Mouse (Mus musculus): ENCODE data around the gene Gm3233.
"Not testable (repeated sequence)": the region's sequence is repeated elsewhere in the genome, so short reads cannot be mapped to it uniquely, and the experiment has no call there.

Gene Gm3233

GRCm38 (mm10) chr10:77728280-77728679, 31.2 kb downstream of the Gm3233 start:
- DNase-seq (ENCODE audit: low spot score), result no peak

GRCm38 (mm10) chr10:77726186-77726585, 33.3 kb downstream of the Gm3233 start, which contains the start of gene Gm10100:
TSS of gene Gm10100 (plus strand) at chr10:77726486.
- no peak for DNase-seq (ENCODE audit: low spot score)

GRCm38 (mm10) chr10:77724855-77725254, 34.6 kb downstream of the Gm3233 start:
- no peak for DNase-seq (ENCODE audit: low spot score)

GRCm38 (mm10) chr10:77720299-77720698, 39.2 kb downstream of the Gm3233 start, which contains the start of gene Krtap12-1:
TSS of gene Krtap12-1 (plus strand) at chr10:77720599.
- DNase-seq (ENCODE audit: low spot score), result not testable (repeated sequence)

- DNase-seq (ENCODE audit: low spot score), result no peak
Observed at GRCm38 (mm10) chr10:77715507-77715906, 44.0 kb downstream of the Gm3233 start, which contains the start of gene Gm10142. TSS of gene Gm10142 (plus strand) at chr10:77715807.

GRCm38 (mm10) chr10:77713734-77714133, 45.7 kb downstream of the Gm3233 start:
- no peak for DNase-seq (ENCODE audit: low spot score)

- DNase-seq (ENCODE audit: low spot score), result not testable (repeated sequence)
Observed at GRCm38 (mm10) chr10:77711157-77711556, 48.3 kb downstream of the Gm3233 start, which contains the start of gene Gm10024. TSS of gene Gm10024 (plus strand) at chr10:77711457.

- DNase-seq (ENCODE audit: low spot score), result no peak
Observed at GRCm38 (mm10) chr10:77709831-77710230, 49.7 kb downstream of the Gm3233 start.

All from T-cell, adult 2 months (primary cell).